Mouse (Mus musculus) megakaryocyte, embryonic 14.5 days (primary cell): ENCODE measurements at regions not wholly inside any gene's neighbourhood (a gene's known extent, or its start where the extent isn't known, plus 50 kb on each side); places are given as distances from the start of the nearest gene placed in this dataset.

Experiments used
- FLI1 ChIP-seq: IDR thresholded peaks from 2 replicates; pipeline ENCODE4 v1.6.1; 2012; ENCODE audit warnings: low read length, inconsistent platforms, mixed read lengths
- GATA1 ChIP-seq: IDR thresholded peaks from 3 replicates; pipeline ENCODE4 v1.6.1; 2012; ENCODE audit warnings: mixed read lengths, low read length, inconsistent platforms, borderline replicate concordance

GRCm38 (mm10) chr5:119449166-119449565 lies 221.3 kb upstream of the Tbx3 start:
- TF ChIP-seq FLI1 (no peak), GATA1 (no peak)
